Mouse (Mus musculus) CD4-positive, CD25-positive, alpha-beta regulatory T cell, adult 4 months (primary cell): ENCODE data around the gene Rps15a. TPM values are rescaled to one million over a fixed set of nuclear protein-coding genes. Genes with fewer than 3 reads are reported as not detected.
A peak's percentile ranks its signal among the peaks of the same experiment; 100 is the strongest.

Experiments
- ATAC-seq: one replicate; pipeline ENCODE4 v1.8.0; 2017
- polyA plus RNA-seq, 2 experiments: library from polyadenylated mRNA; unstranded; fragments of 100-300 nt; shearing (Covaris generic); gene quantifications; one replicate each; pipeline ENCODE4 v1.2.1; 2017

Rps15a gene
- 1,000 to 10,000 TPM; 1,509 to 3,003 TPM for polyA plus RNA-seq

- ATAC-seq = peak; percentile 78
Measured at GRCm38 (mm10) chr7:118115877-118116568, at the start of gene Rps15a. TSS of gene Rps15a (minus strand) at chr7:118116188.

GRCm38 (mm10) chr7:118163006-118163405, 47.0 kb upstream of the Rps15a start:
- no peak for ATAC-seq

GRCm38 (mm10) chr7:118160121-118160520, 44.1 kb upstream of the Rps15a start:
- no peak for ATAC-seq

- ATAC-seq = no peak
Measured at GRCm38 (mm10) chr7:118156461-118156860, 40.5 kb upstream of the Rps15a start.

- ATAC-seq = no peak
Measured at GRCm38 (mm10) chr7:118154150-118154549, 38.2 kb upstream of the Rps15a start.

GRCm38 (mm10) chr7:118143602-118144001, 27.6 kb upstream of the Rps15a start:
- ATAC-seq = no peak

GRCm38 (mm10) chr7:118143123-118143522, 27.1 kb upstream of the Rps15a start:
- ATAC-seq = no peak

- ATAC-seq = no peak
Measured at GRCm38 (mm10) chr7:118141271-118141670, 25.3 kb upstream of the Rps15a start.

GRCm38 (mm10) chr7:118135128-118135527, 19.1 kb upstream of the Rps15a start:
- no peak for ATAC-seq

- peak; percentile 96 for ATAC-seq
Measured at GRCm38 (mm10) chr7:118129430-118130041, 13.5 kb upstream of the Rps15a start, which contains the start of gene Arl6ip1. TSS of gene Arl6ip1 (minus strand) at chr7:118129662.

- ATAC-seq = peak; percentile 12
Measured at GRCm38 (mm10) chr7:118128925-118129429, 13.0 kb upstream of the Rps15a start.

- ATAC-seq = no peak
Measured at GRCm38 (mm10) chr7:118126219-118126875, 10.4 kb upstream of the Rps15a start.

- ATAC-seq = no peak
Measured at GRCm38 (mm10) chr7:118125736-118126135, 9.7 kb upstream of the Rps15a start.

GRCm38 (mm10) chr7:118123512-118124411, 7.8 kb upstream of the Rps15a start:
- ATAC-seq = no peak

- ATAC-seq = no peak
Measured at GRCm38 (mm10) chr7:118122235-118122634, 6.2 kb upstream of the Rps15a start.

GRCm38 (mm10) chr7:118120654-118121053, 4.7 kb upstream of the Rps15a start:
- no peak for ATAC-seq

- peak; percentile 74 for ATAC-seq
Measured at GRCm38 (mm10) chr7:118119946-118120345, 4.0 kb upstream of the Rps15a start.

GRCm38 (mm10) chr7:118119142-118119541, 3.2 kb upstream of the Rps15a start:
- ATAC-seq = no peak

- ATAC-seq = no peak
Measured at GRCm38 (mm10) chr7:118118426-118118825, 2.4 kb upstream of the Rps15a start.

- ATAC-seq = no peak
Measured at GRCm38 (mm10) chr7:118117539-118118210, 1.7 kb upstream of the Rps15a start.

GRCm38 (mm10) chr7:118116787-118117538, 975 bp upstream of the Rps15a start:
- no peak for ATAC-seq
